Mouse (Mus musculus) midbrain, embryonic 10.5 days (tissue): ENCODE measurements around the gene Casq1. TPM values are rescaled to one million over a fixed set of nuclear protein-coding genes. Genes with fewer than 3 reads are reported as not detected.

ENCODE experiments used
- DNase-seq: peaks from one replicate; pipeline ENCODE4 v3.0.0-alpha.2; 2017; ENCODE audit warnings: low spot score
- H3K27ac ChIP-seq: fragments of 300-500 bp; sonication (generic); replicated peaks from 2 replicates; pipeline ENCODE4 v1.5.1; 2016; ENCODE audit warnings: mild to moderate bottlenecking
- H3K27me3 ChIP-seq: fragments of 300-500 bp; sonication (generic); 2 replicates; pipeline ENCODE4 v1.6.1; 2016; ENCODE audit warnings: low read depth, mild to moderate bottlenecking; ENCODE audit not compliant: poor library complexity, severe bottlenecking
- H3K36me3 ChIP-seq: fragments of 300-500 bp; sonication (generic); 2 replicates; pipeline ENCODE4 v1.6.1; 2016; ENCODE audit warnings: mild to moderate bottlenecking, moderate library complexity
- H3K4me1 ChIP-seq: fragments of 300-500 bp; sonication (generic); 2 replicates; pipeline ENCODE4 v1.6.1; 2016
- H3K4me3 ChIP-seq: fragments of 300-500 bp; sonication (generic); 2 replicates; pipeline ENCODE4 v1.5.1; 2016; ENCODE audit warnings: mild to moderate bottlenecking, moderate library complexity
- H3K9me3 ChIP-seq: fragments of 300-500 bp; sonication (generic); replicated peaks from 2 replicates; pipeline ENCODE4 v1.6.1; 2016; ENCODE audit warnings: mild to moderate bottlenecking
- WGBS: fragments of 180-500 bp; shearing (Covaris S2); methylation state at CpG from one replicate; pipeline ENCODE4 v1.1.7; 2016; 5-methylcytosine and 5-hydroxymethylcytosine counted together
- polyA plus RNA-seq: library from polyadenylated mRNA; unstranded; fragments of >200 nt; fragmentation: Nextera tagmentation; extraction: Ambion mirVana; gene quantifications from 2 replicates; pipeline ENCODE4 v1.2.1, GENCODE M21; 2016

Casq1 gene
- polyA plus RNA-seq, 1 experiment from 2014 or later = 1.3 TPM

DNA sequence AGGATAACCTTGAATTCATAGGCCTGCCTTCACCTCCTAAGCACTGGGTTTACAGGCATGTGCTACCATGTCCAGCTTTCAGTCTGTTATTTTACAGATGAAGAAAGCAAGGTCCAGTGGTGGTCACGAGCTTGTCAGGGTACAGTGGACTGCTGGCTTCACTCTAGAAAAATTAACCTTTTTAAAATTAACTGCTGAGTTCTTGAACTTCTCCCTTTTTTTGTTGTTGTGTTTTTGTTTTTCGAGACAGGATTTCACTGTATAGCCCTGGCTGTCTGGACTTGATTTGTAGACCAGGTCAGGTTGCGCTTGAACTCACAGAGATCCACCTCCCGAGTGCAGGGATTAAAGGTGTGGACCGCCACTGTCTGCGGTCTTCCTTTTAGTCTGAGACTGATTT is 56.7 kb downstream of the Casq1 start:
- no peak overlapping the region for H3K27ac ChIP-seq
- 91% methylated on average over 6 of the region's 6 CpGs for WGBS
- DNase-seq = no peak

DNA sequence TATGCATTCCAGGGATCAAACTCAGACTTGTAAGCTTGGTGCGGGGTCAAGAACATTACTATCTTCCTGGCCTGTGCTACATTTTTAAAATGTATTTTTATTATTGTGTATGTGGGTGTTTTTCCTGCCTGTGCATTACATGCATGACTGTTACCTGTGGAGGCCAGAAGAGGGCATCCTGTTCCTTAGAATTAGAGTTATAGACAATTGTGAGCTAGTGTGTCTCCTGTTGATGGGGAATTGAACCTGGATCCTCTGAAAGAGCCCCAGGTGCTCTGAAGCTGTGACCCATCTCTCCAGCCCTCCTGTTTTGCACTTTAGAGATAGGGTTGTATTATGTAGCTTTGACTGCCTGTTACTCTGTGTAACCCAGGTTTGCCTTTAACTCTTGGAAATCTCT is 57.7 kb downstream of the Casq1 start:
- 94% methylated on average over 1 of the region's 1 CpGs for WGBS
- no peak for DNase-seq
- Histone ChIP-seq H3K27me3 (no peaks in the 10 kb centered on the region), H3K27ac (no peak overlapping the region), H3K36me3 (peaks cover 46% of the 10 kb centered on the region), H3K4me1 (0 out of 2 replicates have a peak, but pooled peaks cover 4% of the 10 kb centered on the region), H3K4me3 (no peak overlapping the region), H3K9me3 (no peaks in the 10 kb centered on the region)

More for the DNA sequence above, 56.7 kb downstream of the Casq1 start:
- Histone ChIP-seq H3K4me1 (0 out of 2 replicates have a peak, but pooled peaks cover 4% of the 10 kb centered on the region), H3K9me3 (no peaks in the 10 kb centered on the region), H3K27me3 (no peaks in the 10 kb centered on the region), H3K36me3 (peaks cover 52% of the 10 kb centered on the region), H3K4me3 (no peak overlapping the region)

DNA sequence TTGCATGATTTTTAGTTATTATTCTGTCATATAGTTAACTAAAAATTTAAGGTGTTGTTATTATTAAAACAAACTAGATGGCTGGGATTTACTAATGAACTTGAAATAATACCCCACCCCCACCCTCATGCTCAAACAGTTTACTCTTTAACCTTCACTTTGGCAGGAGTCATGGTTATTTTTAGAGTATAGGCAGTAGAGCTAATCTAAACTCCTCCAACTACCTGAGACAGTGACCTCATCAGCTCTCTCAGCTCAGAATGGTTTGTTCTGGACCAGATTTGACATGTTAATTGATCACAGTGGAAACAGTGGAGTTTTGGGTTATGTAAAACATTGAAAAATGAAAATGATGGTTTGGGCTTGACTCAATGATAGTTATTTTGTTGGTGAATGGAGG is 59.2 kb downstream of the Casq1 start:
- H3K27ac ChIP-seq = no peak overlapping the region
- H3K4me3 ChIP-seq = no peak overlapping the region
- H3K27me3 ChIP-seq = no peaks in the 10 kb centered on the region
- H3K9me3 ChIP-seq = no peaks in the 10 kb centered on the region
- H3K36me3 ChIP-seq = peaks cover 46% of the 10 kb centered on the region
- no peak for DNase-seq
- 0 out of 2 replicates have a peak, but pooled peaks cover 4% of the 10 kb centered on the region for H3K4me1 ChIP-seq

DNA sequence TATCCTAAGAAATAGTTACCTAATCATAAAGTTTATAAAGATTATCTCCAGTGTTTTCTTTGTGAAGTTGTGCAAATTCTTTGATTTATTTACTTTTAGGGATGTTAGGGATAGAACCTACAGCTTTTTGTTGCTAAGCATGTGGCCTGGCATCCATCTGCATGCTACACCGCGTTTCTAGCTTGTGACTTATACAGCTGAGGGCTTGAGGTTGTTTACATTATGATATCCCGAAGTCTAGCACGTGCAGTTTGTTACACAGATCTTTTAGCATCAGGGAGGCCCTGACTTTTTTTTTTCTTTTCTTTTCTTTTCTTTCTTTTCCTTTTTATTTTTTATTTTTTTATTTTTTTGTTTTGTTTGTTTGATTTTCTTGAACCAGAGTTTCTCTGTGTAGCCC is 59.7 kb downstream of the Casq1 start:
- Histone ChIP-seq H3K9me3 (no peaks in the 10 kb centered on the region), H3K27me3 (no peaks in the 10 kb centered on the region), H3K36me3 (peaks cover 45% of the 10 kb centered on the region), H3K4me3 (no peak overlapping the region), H3K4me1 (0 out of 2 replicates have a peak, but pooled peaks cover 4% of the 10 kb centered on the region), H3K27ac (no peak overlapping the region)
- DNase-seq = no peak
- 88% methylated on average over 4 of the region's 4 CpGs for WGBS

Other genes with a start within 250 kb of the Casq1 start
- 49.1 and 55.4 TPM in 2 replicates for gene Vangl2, start 191.4 kb downstream of the Casq1 start, polyA plus RNA-seq
- 5.5 and 6.9 TPM in 2 replicates for gene Nhlh1, start 162.3 kb downstream of the Casq1 start, polyA plus RNA-seq
- gene Copa, start 137.3 kb downstream of the Casq1 start, polyA plus RNA-seq = 175 and 206 TPM in 2 replicates
- gene Ncstn, start 137.1 kb downstream of the Casq1 start, polyA plus RNA-seq = 106 and 129 TPM in 2 replicates
- gene Pex19, start 93.1 kb downstream of the Casq1 start, polyA plus RNA-seq = 166 and 175 TPM in 2 replicates
- gene Dcaf8, start 71.8 kb downstream of the Casq1 start, polyA plus RNA-seq = 124 and 138 TPM in 2 replicates
- gene Pea15a, start 13.1 kb downstream of the Casq1 start, polyA plus RNA-seq = 340 and 410 TPM in 2 replicates
- gene Atp1a4, start 38.5 kb upstream of the Casq1 start, polyA plus RNA-seq = not detected in 2 replicates
- gene Igsf8, start 41.8 kb upstream of the Casq1 start, polyA plus RNA-seq = 50.2 and 62.4 TPM in 2 replicates
- 3.0 and 4.3 TPM in 2 replicates for gene Atp1a2, start 78.2 kb upstream of the Casq1 start, polyA plus RNA-seq
- gene Kcnj9, start 109.5 kb upstream of the Casq1 start, polyA plus RNA-seq = 0.23 and 0.61 TPM in 2 replicates
- 0.46 and 0.75 TPM in 2 replicates for gene Kcnj10, start 121.3 kb upstream of the Casq1 start, polyA plus RNA-seq
- 9.3 and 9.9 TPM in 2 replicates for gene Pigm, start 156.7 kb upstream of the Casq1 start, polyA plus RNA-seq